Mouse (Mus musculus) midbrain, embryonic 14.5 days (tissue): ENCODE measurements around the gene Phlda2. TPM values are rescaled to one million over a fixed set of nuclear protein-coding genes. Genes with fewer than 3 reads are reported as not detected.
"Not testable (repeated sequence)": the region's sequence is repeated elsewhere in the genome, so short reads cannot be mapped to it uniquely, and the experiment has no call there.

Experiments used
- ATAC-seq: fragments of 200-750 bp; cut with Nextera tagmentation; 2 replicates; pipeline ENCODE4 v1.8.0; 2017; ENCODE audit warnings: moderate number of reproducible peaks, moderate library complexity; ENCODE audit not compliant: low FRiP score, low TSS enrichment
- DNase-seq: peaks from one replicate; pipeline ENCODE4 v3.0.0-alpha.2; 2015
- H3K27ac ChIP-seq: fragments of 300-500 bp; sonication (generic); replicated peaks from 2 replicates; pipeline ENCODE4 v1.5.1; 2014; ENCODE audit warnings: mild to moderate bottlenecking, low read depth, low read length, moderate library complexity
- H3K27me3 ChIP-seq: fragments of 300-500 bp; sonication (generic); 2 replicates; pipeline ENCODE4 v1.6.1; 2014; ENCODE audit warnings: low read length, control low read depth, mixed read lengths; ENCODE audit not compliant: control insufficient read depth, insufficient read depth
- H3K36me3 ChIP-seq: fragments of 300-500 bp; sonication (generic); 2 replicates; pipeline ENCODE4 v1.6.1; 2014; ENCODE audit warnings: low read length, control low read depth; ENCODE audit not compliant: control insufficient read depth, insufficient read depth
- H3K4me1 ChIP-seq: fragments of 300-500 bp; sonication (generic); 2 replicates; pipeline ENCODE4 v1.6.1; 2014; ENCODE audit warnings: mild to moderate bottlenecking, antibody characterized with exemption, low read length, control low read depth; ENCODE audit not compliant: control insufficient read depth, insufficient read depth
- H3K4me2 ChIP-seq: fragments of 300-500 bp; sonication (generic); 2 replicates; pipeline ENCODE4 v1.6.1; 2014; ENCODE audit warnings: mild to moderate bottlenecking, low read length, moderate library complexity
- H3K4me3 ChIP-seq: fragments of 300-500 bp; sonication (generic); replicated peaks from 2 replicates; pipeline ENCODE4 v1.5.1; 2014; ENCODE audit warnings: low read depth, low read length
- H3K9ac ChIP-seq: fragments of 300-500 bp; sonication (generic); replicated peaks from 2 replicates; pipeline ENCODE4 v1.6.1; 2014; ENCODE audit warnings: mild to moderate bottlenecking, low read length, moderate library complexity
- H3K9me3 ChIP-seq: fragments of 300-500 bp; sonication (generic); 2 replicates; pipeline ENCODE4 v1.6.1; 2016; ENCODE audit warnings: low read length, control low read depth, mixed read lengths; ENCODE audit not compliant: control insufficient read depth
- WGBS: fragments of 180-500 bp; shearing (Covaris S2); extraction: QIAGEN DNeasy Blood & Tissue Kit; methylation state at CpG from one replicate; pipeline ENCODE4 v1.1.7; 2014; 5-methylcytosine and 5-hydroxymethylcytosine counted together
- polyA plus RNA-seq: library from polyadenylated mRNA; unstranded; fragments of >200 nt; fragmentation: Nextera tagmentation; extraction: Ambion mirVana; gene quantifications from 2 replicates; pipeline ENCODE4 v1.2.1, GENCODE M21; 2014

The Phlda2 gene
- polyA plus RNA-seq: 0.45 TPM in 1 of 2 replicates, not detected in the other

- peaks cover 57% of the 10 kb centered on the region for H3K27me3 ChIP-seq
- H3K4me2 ChIP-seq: peak within 1 kb of the TSS; percentile 66
- no peak within 1 kb of the TSS for H3K27ac ChIP-seq
- H3K9me3 ChIP-seq: no peaks in the 10 kb centered on the region
- 0 out of 2 replicates have a peak, but pooled peaks cover 3% of the 10 kb centered on the region for H3K4me1 ChIP-seq
- no peak within 1 kb of the TSS; the same call in 1 of the 2 replicates for H3K9ac ChIP-seq
- DNase-seq: no peak
- WGBS: 4% methylated on average over 51 of the region's 51 CpGs
- ATAC-seq: no peak
- H3K4me3 ChIP-seq: peak within 1 kb of the TSS; percentile 35
- no peaks in the 10 kb centered on the region for H3K36me3 ChIP-seq
Observed at GRCm38 (mm10) chr7:143502418-143503200, at the start of gene Phlda2. Gene Phlda2 (minus strand): TSS chr7:143503150.

DNA sequence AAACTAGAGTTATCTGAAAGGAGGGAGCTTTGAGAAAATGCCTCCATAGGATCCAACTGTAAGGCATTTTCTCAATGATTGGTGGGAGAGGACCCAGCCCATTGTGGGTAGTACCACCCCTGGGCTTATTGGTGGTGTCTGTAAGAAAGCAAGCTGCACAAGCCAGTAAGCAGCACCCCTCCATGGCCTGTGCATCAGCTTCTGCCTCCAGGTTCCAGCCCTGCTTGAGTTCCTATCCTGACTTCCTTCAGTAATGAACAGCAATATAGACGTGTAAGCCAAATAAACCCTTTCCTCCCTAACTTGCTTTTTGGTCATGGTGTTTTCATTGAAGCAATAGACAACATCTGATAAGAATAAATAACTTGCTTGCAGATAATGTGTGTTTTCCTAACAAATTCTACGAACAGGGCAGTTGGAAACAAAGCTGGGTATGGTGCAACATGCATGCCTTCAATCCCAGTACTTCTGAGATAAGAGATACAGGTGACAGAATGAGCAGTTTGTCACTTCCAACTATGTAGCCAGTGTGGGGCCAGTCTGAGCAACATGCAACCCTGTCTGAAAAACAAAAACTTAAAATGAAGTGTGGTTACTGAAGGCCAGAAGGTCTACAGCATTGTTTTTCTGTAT, 46.8 kb upstream of the Phlda2 start:
- Histone ChIP-seq H3K36me3 (peaks cover 11% of the 10 kb centered on the region), H3K4me3 (peak overlapping the region; percentile 95), H3K9me3 (no peaks in the 10 kb centered on the region), H3K27ac (peak overlapping the region; percentile 73), H3K4me1 (peaks cover 25% of the 10 kb centered on the region), H3K9ac (peak overlapping the region; percentile 59), H3K27me3 (no peaks in the 10 kb centered on the region), H3K4me2 (peak overlapping the region; percentile 82)
- ATAC-seq (no peak), DNase-seq (no peak)
- WGBS: 41% methylated on average over 2 of the region's 2 CpGs

DNA sequence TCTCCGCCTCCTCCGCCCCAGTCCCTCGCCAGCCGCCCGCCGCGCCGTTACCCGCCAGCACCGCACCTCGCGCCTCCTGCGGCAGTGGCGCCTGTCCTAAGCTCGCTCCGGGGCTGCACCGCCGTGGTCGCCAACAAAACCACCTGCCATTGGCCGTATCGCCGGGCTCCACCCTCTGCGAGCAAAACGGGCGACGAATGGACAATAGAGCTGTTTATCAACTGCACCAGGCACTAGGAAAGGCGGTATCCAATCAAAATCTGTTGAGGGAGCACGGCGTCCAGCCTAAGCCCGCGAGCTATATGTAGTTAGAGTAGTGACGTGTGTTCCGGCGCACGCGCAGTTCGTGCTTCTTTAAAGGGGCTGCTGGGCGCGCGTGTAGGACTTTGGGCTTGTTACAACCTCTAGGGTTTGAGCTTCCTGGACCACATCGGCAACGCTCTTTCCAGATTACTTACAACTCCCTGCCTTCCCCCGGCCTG, 46.1 kb upstream of the Phlda2 start, which contains the start of gene Nap1l4:
TSS of gene Nap1l4 (minus strand) at position 131 of the 482 bp plus-strand sequence.
- H3K27me3 ChIP-seq: no peaks in the 10 kb centered on the region
- ATAC-seq (peak; percentile 100), DNase-seq (peak; percentile 99)
- peaks cover 5% of the 10 kb centered on the region; the same call in 1 of the 2 replicates for H3K36me3 ChIP-seq
- H3K27ac ChIP-seq: peak within 1 kb of the TSS; percentile 88
- peak within 1 kb of the TSS; percentile 95 for H3K4me3 ChIP-seq
- WGBS: under 1% methylated on average over 43 of the region's 43 CpGs
- H3K4me1 ChIP-seq: peaks cover 25% of the 10 kb centered on the region
- H3K9ac ChIP-seq: peak within 1 kb of the TSS; percentile 90
- no peaks in the 10 kb centered on the region for H3K9me3 ChIP-seq
- peak within 1 kb of the TSS; percentile 82 for H3K4me2 ChIP-seq

- DNase-seq (peak; percentile 69), ATAC-seq (peak; percentile 74)
- Histone ChIP-seq H3K27ac (peak overlapping the region; percentile 88), H3K9ac (peak overlapping the region; percentile 90), H3K9me3 (no peaks in the 10 kb centered on the region), H3K4me3 (peak overlapping the region; percentile 95), H3K36me3 (0 out of 2 replicates have a peak, but pooled peaks cover 2% of the 10 kb centered on the region), H3K27me3 (no peaks in the 10 kb centered on the region), H3K4me2 (peak overlapping the region; percentile 76), H3K4me1 (peaks cover 25% of the 10 kb centered on the region)
- WGBS: under 1% methylated on average over 49 of the region's 63 CpGs
Observed at GRCm38 (mm10) chr7:143548231-143548961, 45.4 kb upstream of the Phlda2 start.

DNA sequence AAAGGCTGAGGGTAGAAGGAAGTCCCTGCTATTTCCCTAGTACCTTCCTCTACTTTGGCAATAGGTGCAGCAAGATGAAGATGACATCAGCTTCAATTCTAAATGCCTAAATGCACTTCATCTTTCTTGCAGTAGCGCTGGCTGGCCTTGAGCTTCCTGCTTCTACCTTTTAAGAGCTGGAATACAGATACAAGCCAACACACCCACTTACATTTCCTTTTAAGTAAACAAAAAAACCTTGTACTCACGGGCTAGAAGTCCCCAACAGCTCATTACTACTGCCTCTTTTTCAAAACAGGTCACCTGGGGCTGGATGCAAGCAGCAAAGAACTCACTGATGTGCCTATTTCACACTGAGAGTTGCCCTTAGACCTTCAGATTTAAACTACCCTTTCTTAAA, 43.6 kb upstream of the Phlda2 start:
- H3K4me1 ChIP-seq: peaks cover 25% of the 10 kb centered on the region
- H3K36me3 ChIP-seq: no peaks in the 10 kb centered on the region
- ATAC-seq (no peak), DNase-seq (no peak)
- H3K9ac ChIP-seq: no peak overlapping the region
- no peak overlapping the region for H3K27ac ChIP-seq
- no peaks in the 10 kb centered on the region for H3K9me3 ChIP-seq
- peak overlapping the region; percentile 76; the same call in 1 of the 2 replicates for H3K4me2 ChIP-seq
- 81% methylated on average over 2 of the region's 2 CpGs for WGBS
- no peaks in the 10 kb centered on the region for H3K27me3 ChIP-seq
- H3K4me3 ChIP-seq: no peak overlapping the region

DNA sequence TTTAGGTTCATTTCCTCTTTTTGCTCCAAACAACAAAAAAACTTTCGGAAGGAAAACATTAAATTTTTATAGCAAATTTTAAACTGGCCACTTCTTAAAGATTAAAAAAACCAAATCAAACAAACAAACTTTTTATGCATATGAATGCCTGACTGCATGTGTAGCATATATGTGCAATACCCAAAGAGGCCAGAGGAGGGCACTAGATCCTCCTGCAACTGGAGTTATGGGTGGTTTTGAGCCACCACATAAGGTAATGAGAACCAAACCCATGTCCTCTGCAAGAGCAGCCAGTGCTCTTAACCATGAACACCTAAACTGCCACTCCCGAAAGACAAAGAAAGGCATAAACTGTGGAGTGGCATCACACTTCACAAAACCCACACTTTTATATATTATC, 41.4 kb upstream of the Phlda2 start:
- WGBS: 97% methylated on average over 2 of the region's 2 CpGs
- no peaks in the 10 kb centered on the region for H3K9me3 ChIP-seq
- no peak overlapping the region for H3K4me2 ChIP-seq
- DNase-seq (peak; percentile 48), ATAC-seq (no peak)
- H3K27ac ChIP-seq: no peak overlapping the region
- H3K36me3 ChIP-seq: peaks cover 9% of the 10 kb centered on the region
- no peak overlapping the region for H3K4me3 ChIP-seq
- no peaks in the 10 kb centered on the region for H3K27me3 ChIP-seq
- H3K4me1 ChIP-seq: peaks cover 20% of the 10 kb centered on the region
- H3K9ac ChIP-seq: no peak overlapping the region

- Histone ChIP-seq H3K4me1 (no peaks in the 10 kb centered on the region), H3K4me2 (no peak overlapping the region), H3K4me3 (no peak overlapping the region), H3K9me3 (no peaks in the 10 kb centered on the region), H3K27ac (no peak overlapping the region), H3K27me3 (no peaks in the 10 kb centered on the region), H3K36me3 (peaks cover 65% of the 10 kb centered on the region), H3K9ac (no peak overlapping the region)
- no peak for DNase-seq
- ATAC-seq: no peak
- WGBS: 93% methylated on average over 1 of the region's 1 CpGs
Observed at GRCm38 (mm10) chr7:143538671-143539070, 35.7 kb upstream of the Phlda2 start.

DNA sequence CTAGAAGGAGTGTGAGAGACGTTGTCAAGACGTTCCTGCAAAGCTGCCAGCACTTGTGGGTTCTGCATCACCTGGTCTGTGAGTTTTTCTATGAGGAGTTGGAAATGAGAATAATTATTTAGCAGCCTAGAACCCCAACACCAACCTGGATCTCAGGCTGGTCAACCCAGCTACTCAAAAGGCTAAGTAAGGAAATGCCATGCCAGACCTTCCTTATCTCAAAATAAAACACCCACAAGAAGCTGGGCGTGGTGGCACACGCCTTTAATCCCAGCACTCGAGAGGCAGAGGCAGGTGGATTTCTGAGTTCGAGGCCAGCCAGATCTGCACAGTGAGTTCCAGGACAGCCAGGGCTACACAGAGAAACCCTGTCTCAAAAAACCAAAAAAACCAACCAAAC, 35.3 kb upstream of the Phlda2 start:
- H3K4me1 ChIP-seq, DNase-seq, H3K27me3 ChIP-seq, H3K4me3 ChIP-seq, ATAC-seq, H3K9me3 ChIP-seq, H3K27ac ChIP-seq, H3K9ac ChIP-seq, H3K4me2 ChIP-seq: not testable (repeated sequence)
- WGBS: 94% methylated on average over 6 of the region's 6 CpGs
- H3K36me3 ChIP-seq: peaks cover 70% of the 10 kb centered on the region
